Mouse (Mus musculus) frontal cortex, adult (tissue): ENCODE measurements at regions not wholly inside any gene's neighbourhood (a gene's known extent, or its start where the extent isn't known, plus 50 kb on each side); places are given as distances from the start of the nearest gene placed in this dataset.
A peak's percentile ranks its signal among the peaks of the same experiment; 100 is the strongest.

ENCODE experiments used
- ATAC-seq: cut with Nextera tagmentation; 2 replicates; pipeline ENCODE4 v1.9.2; 2017; ENCODE audit warnings: mild to moderate bottlenecking, moderate library complexity, mixed read lengths; ENCODE audit not compliant: low TSS enrichment

DNA sequence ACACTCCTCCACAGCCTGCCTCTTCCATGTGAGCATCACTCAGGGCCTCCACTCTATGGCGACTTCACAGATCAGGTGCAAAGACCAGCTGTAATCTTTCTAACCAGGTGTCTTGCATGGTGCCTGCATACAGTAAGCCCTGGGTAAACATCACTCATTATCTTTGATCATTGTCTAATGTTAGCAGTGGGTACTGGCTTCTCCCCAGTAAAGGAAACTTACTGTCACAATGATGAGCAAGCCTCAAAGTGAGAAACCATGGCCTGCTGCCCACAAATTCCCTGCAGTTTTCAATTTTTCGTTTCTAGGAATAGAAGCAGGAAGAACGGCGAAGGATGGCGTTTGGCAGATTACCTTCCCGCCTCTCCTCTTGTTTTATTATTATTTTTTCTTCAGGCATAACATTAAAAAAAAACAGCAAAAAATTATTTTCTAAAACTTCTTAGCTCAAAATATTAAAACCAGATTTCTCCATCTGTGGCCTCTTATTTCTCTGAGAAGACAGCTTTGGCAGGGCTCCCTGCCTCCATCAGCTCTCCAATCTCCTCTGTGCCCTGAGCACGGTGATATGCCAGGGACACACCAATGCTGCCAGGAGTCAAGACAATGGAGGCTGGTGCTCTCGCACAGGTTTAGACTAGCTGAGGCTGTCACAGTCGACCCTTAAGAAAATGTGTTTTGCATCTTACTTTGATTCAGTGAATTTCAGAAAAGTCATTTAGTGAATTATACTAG is 169.2 kb upstream of the Cxcl12 start:
- peak; percentile 27; the same call in 1 of the 2 replicates for ATAC-seq

DNA sequence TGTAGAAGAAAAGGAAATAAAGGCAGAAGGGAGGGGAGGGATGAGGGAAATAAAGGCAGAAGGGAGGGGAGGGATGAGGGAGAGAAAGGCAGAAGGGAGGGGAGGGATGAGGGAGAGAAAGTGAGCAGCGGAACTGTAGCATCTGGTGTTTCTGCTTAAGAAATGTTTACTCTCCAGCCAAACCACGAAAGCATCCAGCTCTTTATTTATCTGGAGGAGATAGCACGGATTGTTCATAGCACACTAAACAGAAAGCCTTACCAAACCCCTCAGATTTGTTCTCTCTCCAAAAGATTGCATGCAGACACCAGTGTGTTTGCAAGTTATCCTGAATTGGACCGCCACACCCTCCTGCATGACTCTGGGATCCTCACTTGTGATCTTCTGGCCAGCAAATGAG is 168.4 kb upstream of the Cxcl12 start:
- no peak for ATAC-seq

DNA sequence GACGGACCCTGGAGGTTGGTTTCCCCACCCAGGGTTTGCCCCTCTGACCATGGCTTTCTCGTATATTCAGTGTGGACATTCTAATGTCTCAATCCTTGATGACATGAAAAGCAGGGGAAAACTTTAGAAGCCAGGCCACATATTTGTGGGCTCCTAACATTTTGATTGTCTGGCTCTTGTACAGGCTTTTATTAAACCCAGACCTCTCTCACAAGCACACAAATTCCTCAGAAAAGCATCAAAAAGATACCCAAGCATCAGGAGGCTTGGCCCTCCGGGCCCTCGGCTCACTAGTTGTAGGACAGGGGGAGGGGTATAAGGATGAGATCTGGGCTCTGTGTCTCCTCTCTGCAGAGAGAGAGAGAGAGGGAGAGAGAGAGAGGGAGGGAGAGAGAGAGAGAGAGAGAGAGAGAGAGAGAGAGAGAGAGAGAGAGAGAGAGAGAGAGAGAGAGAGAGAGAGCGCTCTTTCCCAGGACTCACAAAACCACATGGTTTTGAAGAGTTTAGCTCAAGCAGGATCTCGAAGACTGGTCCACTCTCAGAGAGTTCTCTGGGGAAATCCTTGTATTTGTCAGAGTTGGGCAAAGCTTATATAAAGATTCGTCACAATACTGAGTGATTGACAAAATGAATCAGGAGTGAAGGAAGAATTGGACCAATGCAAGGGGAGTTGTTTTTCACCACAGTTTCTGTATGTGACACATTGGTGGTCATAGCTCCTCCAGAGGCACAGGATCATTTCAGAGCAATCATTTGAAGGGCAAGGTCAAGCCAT is 167.2 kb upstream of the Cxcl12 start:
- ATAC-seq, result no peak

DNA sequence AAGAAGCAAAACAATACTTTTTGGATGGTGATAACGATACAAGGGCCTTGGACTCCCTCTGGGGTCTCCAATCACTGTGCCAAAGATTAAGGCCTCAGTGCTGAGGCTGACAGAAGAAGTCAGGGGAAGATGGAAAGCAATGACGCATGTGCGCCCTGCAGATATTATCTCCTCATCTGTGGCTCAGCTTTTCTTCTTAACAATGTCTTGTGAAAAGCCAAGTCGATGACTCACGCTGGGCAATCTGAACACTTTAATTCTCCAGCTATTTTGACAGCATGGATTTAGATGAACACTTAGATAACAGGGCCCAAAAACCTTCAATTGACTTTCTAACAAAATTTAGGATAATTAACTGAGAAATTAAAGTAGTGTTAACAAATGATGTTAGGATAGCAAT is 155.7 kb upstream of the Cxcl12 start:
- no peak for ATAC-seq

DNA sequence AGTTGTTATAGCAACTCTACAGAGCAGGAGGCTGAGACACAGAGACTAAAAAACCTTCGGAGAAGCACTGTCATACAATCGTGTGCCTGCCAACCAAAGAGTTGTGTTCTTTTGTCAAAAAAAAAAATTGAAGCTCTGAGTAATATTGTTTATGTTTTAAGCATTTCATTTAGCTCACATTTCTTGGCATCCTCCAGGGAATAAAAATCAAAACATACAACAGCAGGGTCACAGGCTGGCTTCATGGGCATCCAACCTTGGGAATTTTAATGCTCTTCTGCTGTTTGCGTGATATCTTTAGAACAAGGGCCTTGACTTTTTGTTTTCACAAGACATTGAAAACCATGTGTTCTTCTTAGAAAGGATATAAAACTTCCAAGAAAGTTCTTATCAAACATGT is 152.9 kb upstream of the Cxcl12 start:
- no peak for ATAC-seq

DNA sequence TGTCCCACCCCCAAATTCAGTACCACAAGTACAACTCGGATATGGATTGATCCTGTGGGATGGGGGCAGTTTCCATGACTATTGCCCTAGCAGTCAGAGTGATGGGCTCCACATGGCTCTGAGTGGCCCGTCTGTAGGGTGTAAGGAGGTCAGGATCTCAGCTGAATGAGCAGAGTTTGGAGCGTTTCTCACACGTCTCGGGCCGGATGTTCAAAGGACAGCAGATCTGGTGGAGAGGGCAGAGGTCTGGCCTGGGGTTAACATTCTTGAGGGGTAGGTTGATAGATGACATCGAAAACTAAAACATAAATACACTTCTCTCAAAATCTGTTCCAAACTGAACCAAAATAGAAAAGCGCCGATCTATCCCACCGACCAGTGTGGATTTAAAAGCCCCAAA is 146.5 kb upstream of the Cxcl12 start:
- no peak for ATAC-seq

DNA sequence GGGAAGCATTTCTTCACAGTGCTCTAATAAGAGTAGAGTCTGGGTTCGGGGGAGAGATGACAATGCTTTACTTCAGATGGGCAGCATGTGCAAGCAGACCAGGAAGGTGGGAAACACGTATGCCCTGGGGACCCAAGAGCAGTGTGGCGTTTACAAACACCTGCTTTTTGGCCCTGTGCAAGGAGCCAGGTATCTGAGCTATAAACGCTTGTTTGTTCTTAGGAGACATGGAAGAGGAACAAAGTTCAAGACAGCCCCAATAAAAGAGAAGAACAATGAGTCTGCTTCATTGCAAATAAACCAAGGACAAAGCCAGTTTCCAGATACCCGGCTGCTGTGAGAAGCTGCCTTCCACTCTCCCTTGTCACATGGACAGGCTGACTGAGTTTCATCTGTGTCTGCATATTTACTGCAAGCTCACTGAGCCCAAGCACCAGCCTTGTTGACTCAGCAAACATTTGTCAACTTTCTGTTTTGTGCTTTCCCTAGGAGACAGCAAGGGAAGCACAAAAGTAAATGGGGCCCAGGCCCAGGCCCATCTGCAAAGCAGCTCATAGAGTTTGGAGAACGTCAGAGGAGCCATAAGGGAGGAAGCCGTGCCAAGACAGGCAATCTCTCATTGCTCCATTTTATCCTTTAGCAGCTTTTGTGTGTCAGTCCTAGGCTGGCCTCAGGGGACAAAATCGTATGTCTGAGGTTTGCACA is 136.1 kb upstream of the Cxcl12 start:
- no peak for ATAC-seq

DNA sequence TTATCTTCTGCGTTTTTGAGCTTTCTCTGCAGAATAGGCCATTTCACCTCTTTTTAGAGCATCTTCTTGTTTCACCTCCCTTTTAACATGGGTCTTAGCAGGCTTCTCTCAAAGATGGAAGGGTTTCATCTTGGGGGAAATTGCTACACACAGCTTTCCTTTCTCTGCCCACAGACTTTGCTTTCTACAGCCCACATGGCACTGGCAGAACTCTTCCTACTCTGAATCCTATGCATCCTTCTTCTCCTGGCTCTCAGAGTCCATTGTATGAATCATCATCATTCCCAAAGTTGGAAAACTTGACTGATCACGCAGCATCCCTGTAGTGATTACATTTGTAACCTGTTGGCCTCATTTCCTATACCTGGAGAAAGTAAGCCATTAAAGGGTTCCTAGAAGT is 124.6 kb upstream of the Cxcl12 start:
- ATAC-seq, result peak; percentile 90

DNA sequence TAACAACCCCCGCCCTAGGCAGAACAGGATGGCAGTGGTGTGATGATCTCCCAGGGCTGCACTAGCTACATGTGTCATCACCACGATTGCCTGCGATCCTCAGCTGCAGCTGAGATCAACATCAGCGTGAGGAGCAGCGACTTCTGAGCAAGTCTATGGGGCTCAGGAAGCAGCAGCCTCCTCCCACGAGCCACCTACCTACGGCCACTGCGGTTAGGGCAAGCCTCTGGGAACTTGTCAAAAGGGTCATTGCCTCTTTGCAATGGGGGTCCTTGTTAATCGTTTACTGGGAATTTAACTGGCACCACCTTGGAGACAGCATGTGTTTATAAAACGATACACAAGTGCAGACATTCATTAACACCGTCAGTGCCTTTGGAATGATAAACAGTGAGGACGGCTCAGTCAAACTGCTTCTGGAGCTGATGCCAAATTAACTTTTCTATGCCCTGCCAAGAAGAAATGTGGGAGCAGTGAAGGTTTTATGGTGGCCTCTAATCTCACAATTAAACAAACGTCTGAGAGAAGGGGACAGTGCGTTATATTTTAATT is 118.8 kb upstream of the Cxcl12 start:
- ATAC-seq, result no peak

DNA sequence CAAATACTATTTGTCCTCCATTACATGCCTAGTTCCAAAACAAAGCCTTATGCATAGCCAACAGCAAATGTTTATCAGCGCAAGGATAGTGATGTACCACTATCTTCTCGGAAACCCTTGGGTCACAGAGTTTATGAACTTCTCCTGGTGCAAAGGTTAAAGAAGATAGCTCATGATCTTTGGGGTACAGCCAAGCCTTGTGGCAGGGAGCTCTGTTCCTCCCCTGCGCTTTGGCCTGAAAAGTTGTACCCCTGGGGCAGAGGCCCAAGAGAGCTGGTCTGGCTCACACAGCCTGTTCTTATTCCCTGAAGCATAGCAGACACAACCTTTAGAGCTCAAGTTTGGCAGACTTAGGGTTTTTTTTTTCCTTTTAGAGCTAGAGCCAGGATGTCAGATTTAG is 107.6 kb upstream of the Cxcl12 start:
- ATAC-seq, result no peak

DNA sequence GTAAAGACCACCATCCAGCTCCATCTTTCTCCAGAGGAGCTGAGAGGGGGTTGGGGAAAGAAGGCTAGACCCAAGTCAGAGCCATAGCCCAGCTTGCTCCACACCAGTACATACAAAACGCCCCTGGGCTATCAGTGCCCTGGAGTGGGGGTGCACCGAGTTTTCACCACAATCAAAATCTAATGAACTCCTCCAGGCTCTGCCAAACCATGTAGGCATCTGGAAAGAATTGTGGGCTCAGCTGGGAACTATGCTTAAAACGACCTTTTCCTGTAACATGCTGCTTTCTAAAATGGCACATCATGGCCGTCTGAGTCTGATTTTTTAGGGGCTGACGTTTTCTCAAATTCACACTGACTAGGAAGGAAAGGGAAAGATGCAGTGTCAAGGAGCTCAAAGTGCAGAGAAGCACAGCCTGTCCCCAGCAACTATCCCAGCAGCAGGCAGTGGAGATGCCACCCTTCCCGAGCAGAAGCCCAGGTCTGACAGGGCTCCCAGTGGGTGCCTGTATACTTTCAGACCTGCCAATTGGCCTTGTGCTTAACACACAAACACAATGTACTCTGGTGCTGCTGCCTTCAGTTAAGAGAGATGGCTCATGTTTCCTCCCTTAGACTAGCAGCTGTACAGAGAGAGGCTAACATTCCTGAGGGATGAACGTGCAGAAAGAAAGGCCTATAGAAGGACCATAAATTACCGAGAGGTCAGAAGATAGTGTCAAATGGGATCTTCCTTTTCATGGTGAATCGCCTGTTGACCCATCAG is 100.6 kb upstream of the Cxcl12 start:
- ATAC-seq, result no peak

DNA sequence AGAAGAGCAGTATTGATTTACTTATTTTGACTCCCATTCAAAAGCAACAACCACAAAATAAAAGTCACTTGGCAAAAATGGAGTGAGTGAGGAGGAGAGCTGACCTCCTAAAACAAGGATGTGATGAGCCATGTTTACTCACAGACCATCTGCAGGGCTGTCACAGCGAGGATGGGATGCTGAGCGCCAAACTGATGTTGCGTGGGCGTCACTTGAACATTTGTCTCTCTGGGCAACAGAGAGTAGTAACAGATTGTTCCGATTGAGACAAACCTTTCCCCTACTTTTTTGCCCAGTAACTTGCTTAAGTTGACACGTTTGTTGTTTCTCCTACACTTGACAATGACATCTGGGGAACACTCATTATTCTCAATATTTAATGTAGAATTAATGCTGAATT is 97.0 kb upstream of the Cxcl12 start:
- ATAC-seq, result peak; percentile 73; the same call in 1 of the 2 replicates

DNA sequence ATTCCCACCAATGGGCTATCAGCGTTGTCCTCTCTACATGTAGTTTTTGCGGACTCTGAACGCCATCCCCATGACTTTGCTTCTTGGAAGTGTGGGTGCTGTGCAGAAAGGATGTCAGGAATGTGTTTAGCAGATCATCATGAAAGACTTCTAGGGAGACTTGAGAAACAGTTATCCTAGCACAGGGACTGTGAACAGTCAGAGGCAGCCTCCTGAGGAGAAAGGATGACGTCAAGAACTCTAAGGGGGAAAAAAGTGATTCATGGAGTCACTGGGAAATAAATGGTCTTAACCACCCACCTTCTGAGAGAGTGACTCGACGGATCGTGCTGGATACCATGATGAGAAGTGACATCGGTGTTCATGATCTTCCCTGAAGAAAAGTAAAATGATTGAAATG is 96.5 kb upstream of the Cxcl12 start:
- peak; percentile 62; the same call in 1 of the 2 replicates for ATAC-seq

DNA sequence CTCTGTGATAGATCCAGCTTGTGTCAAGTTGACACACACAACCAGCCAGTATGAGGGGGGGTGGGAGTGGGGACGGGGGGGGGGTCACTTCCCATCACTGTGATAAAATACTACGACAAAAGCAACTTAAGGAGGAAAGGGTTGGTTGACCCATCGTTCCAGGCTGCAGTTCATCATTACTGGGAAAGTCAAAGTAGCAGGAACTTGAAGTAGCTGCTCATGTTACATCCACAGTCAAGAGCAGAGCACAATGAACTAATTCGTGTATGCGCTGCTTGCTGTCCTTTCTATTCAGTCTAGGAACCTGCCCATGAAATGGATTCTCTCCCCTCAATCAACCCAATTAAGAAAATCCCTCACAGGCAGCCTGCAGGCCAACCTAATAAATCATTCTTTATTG is 88.8 kb upstream of the Cxcl12 start:
- ATAC-seq, result no peak

DNA sequence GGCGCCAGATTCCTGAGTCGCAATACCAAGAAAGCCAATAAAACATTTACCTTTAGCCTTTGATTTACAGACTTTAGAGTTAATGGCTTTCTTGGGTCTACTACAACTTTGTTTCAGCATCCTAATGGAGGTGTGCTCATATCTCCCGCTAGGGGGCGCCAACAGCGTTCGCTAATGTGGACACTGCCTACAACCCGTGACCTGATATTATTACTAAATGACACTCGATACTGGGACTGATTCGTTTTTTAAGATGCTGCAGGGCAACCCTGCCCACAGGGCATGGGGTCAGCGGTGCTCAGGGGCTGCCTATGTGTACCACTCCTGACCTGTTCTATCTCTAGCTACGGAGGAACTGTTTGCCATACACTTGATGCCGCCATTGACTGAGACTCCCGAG is 87.4 kb upstream of the Cxcl12 start:
- ATAC-seq, result no peak

DNA sequence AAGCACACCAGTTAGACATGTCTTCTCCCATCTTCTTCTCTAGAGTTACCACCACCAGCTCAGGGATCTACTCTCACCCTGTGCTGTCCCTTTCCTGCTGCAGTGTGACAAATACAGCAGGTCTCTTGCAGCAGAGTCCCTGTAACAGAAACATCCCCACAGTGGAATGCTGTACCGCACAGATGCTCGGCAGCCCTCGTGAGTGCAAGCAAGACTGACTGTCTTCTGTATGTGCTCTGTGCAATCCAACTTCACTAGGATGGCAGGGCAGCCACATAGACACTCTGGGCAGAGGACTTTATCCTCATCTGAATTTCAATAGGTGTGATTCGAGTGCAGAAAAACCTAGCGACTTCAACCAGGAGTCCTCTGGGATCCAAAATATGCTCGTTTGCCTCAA is 84.1 kb upstream of the Cxcl12 start:
- ATAC-seq, result peak; percentile 82

DNA sequence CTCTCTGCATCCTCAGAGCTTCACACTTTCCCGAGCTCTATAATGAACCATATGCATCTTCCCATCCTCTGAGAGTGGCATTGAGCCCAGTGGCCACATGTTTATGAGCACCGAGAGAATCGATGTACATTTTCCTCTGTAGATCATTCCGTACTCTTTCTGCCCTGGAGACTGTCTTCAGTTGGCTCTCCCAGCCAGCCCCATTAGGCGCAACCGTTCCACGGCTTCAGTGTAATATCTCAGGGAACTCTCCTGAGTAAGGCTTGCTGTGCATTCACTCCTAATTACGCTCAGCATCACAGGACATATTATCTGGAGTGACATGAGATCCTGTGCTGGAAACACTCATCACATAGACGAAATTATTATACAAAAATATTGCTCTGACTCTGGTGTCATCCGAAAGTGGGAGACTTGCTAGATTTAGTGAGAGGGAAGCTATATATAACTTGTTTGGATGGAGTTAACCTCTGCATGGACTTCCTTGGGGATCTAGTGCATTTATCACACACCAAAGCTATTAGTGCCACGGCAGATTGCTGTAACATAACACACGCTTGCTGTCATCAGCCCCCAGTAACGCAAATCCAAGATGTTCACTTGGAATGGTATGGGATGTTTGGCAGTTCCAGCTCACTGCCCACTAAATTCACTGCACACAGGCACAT is 83.4 kb upstream of the Cxcl12 start:
- ATAC-seq, result peak; percentile 47

DNA sequence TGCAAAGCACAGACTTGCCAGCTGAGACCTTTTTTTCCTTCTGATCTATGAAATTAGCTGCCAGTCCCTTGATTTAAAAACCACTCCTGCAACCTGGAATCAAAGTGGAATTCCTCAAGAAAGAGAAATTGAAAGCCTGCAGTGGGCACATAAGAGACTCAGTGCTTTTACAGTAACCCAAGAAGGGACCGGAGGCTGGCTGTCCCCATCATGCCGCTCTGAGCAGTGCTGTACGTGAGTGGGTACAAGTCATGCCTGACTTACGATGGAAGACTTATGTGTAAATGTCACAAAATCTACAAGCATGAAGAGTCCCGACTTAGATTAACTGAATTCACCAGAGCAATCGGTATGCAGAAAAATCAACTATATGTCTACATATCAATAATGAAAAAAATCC is 73.6 kb upstream of the Cxcl12 start:
- ATAC-seq, result no peak

DNA sequence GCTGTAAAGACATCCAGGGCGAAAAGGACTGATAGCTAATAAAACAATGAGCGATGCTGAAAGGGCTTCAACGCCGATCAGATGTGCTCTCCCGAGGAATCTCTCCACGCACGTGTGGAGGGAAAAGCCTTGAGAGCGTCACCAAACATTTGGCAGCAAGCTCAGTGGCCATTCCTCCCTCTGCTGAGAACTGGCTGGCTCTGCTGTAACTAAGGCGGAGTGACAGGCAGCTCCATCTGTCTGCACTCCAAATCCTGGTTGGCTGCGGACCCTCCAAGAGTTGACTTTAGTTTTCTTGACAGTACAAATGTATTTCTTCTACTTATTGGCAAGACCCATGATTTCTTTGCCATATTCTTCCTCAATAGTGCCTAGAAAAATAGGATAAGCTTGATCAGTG is 68.5 kb upstream of the Cxcl12 start:
- peak; percentile 50; the same call in 1 of the 2 replicates for ATAC-seq

DNA sequence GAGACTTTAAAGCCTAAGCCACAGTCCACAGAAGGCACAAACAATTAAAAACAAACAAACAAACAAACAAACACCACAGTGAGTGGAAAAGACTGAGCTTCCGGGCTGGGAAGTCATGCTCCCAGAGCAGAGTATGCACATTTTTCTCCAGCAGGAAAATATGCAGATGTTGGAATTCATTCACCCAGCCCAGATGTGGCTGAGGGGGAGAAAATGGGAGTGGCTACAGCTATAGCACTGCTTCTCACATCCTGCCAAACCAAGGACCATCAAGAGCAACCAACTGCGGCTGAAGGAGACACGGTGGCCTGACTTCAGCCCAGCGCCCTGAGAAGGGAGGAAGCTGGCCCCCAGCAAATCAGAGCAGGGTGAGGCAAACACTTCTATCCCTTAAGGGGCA is 65.6 kb upstream of the Cxcl12 start:
- no peak for ATAC-seq

DNA sequence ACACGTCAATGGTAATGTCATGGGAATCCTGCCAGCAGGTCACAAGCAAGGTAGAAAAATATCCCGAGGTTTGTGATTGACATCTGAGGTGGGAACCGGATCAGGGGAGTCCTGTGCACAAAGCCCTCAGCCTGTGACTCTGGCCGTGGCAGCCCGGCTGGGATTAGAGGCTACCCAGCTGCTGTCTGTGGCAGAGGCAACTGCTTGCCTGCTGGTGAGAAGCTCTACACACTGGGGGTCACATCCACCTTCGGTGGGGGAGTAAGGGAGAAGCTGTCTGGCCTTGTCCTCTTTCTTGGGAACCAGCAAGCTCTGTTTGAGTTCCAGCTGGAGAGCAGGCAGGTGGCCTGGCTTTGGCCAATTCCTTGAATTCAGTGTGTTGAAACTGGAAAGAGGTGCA is 64.3 kb upstream of the Cxcl12 start:
- ATAC-seq, result no peak
